Mouse (Mus musculus) ZHBTc4 (cell line): ENCODE measurements around the gene Kdm4b.

ENCODE experiments used
- DNase-seq: peaks from one replicate; pipeline ENCODE4 v3.0.0-alpha.2; 2011; ENCODE audit warnings: low read depth, low spot score

Gene Kdm4b

DNA sequence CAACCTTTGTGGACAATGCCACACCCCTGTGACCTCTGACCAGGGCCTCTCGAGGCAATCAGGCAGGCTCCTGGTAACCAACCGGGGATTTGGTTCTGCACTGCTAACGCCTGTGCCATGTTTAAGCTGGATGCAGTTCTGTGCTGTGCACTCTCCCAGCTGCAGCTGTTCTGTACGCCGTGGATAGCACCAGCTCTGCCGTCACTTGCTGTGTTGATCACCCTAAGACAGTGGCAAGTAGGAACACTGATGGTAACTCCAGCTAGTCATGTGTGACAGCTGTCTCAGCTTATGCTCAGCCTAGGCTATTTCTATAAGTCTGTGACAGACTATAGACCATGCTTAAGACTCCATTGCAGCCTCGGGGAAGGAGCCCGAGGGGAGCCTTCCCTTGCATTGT, 57.1 kb downstream of the Kdm4b start:
- DNase-seq: no peak

DNA sequence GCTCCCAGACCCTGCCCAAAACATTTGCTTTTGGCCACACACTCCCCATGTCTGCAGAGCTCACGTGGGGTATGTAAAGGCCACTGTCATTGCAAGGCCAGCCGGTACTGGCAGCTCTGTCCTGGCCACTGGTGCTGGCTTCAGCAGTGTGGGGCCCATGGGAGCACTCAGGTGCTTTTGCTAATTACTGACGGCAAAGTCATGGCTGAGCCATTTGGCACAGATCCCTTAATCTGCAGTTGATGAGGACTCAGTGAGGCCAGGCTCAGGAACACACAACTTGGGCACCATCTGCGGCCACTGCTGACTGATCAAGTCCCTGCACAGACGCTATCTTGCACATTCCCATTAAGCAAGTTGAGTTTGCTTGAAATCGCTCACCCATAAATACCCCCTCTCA, 59.0 kb downstream of the Kdm4b start:
- no peak for DNase-seq

- no peak for DNase-seq
These were observed 61.8 kb downstream of the Kdm4b start for GRCm38 (mm10) chr17:56387612-56388011.

DNA sequence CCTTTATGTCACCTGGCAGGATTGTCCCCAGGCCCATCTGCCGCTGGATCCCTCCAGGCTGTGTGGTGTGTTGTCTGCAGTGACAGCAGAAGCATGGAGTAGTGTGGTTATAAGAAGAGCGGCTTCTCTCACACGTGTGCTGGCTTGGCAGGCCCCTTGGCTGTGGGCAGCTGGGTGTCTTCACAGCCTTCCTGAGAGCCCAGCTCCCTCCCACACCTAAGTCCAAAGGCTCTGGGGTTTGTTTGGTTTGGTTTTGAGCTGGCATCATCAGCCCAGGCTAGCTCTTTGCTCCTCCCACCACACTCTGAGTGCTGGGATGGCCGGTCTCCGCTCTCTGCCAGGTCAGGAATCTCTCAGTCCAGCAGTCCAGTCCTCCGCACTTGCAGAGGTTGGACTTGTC, 67.4 kb downstream of the Kdm4b start:
- DNase-seq: no peak

DNA sequence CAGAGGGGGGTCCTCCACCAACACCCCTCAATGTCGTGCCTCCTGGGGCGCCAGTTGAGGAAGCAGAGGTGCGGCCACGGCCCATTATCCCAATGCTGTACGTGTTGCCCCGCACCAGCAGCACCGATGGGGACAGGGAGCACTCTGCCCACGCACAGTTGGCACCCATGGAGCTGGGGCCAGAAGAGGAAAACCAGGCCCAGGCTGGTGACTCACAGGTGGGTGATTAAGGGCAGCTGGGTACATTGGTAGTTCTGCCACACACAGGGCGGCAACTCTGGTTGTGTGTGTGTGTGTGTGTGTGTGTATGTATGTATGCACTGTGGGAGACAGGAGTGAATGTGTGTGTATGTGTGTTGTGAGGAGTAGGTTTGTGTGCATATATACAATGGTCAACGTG, 68.0 kb downstream of the Kdm4b start:
- no peak for DNase-seq

DNA sequence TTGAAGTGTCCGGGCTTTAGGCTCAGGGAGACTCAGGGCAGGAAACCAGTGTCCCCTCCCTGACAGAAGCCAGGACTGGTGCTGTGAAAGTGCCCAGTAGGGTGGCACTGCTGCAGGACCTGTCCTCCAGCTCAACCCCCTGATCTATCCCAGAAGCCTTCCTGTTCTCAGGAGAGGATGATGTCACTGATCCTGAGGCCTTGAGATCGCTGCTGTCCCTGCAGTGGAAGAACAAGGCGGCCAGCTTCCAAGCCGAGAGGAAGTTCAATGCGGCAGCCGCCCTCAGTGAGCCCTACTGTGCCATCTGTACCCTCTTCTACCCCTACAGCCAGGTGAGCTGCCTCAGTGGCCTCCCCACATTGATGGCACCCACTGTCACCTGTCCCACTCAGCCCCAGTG, 70.2 kb downstream of the Kdm4b start:
- no peak for DNase-seq

GRCm38 (mm10) chr17:56400221-56400620, 74.4 kb downstream of the Kdm4b start:
- no peak for DNase-seq

DNA sequence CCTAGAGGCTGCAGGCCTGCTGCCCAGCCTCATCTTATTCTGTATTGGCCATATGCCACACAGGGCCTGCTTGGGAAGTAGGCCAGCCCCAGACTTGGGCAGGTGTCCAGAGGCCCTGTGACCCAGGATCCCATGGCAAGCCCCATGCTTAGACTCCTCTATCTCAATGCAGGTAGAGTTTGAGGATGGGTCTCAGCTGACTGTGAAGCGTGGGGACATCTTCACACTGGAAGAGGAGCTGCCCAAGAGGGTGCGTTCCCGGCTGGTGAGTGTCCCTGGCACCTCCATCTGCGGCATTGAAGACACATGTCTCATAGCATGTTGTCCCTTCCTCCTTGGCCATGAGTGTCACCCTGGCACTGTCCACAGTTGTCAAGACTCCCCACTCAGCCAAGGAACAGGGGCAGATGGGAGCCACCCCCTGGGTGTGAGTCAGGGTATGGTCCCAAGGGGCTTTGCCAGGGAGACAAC, 75.2 kb downstream of the Kdm4b start:
- no peak for DNase-seq

GRCm38 (mm10) chr17:56405341-56405740, 79.5 kb downstream of the Kdm4b start:
- DNase-seq: no peak

DNA sequence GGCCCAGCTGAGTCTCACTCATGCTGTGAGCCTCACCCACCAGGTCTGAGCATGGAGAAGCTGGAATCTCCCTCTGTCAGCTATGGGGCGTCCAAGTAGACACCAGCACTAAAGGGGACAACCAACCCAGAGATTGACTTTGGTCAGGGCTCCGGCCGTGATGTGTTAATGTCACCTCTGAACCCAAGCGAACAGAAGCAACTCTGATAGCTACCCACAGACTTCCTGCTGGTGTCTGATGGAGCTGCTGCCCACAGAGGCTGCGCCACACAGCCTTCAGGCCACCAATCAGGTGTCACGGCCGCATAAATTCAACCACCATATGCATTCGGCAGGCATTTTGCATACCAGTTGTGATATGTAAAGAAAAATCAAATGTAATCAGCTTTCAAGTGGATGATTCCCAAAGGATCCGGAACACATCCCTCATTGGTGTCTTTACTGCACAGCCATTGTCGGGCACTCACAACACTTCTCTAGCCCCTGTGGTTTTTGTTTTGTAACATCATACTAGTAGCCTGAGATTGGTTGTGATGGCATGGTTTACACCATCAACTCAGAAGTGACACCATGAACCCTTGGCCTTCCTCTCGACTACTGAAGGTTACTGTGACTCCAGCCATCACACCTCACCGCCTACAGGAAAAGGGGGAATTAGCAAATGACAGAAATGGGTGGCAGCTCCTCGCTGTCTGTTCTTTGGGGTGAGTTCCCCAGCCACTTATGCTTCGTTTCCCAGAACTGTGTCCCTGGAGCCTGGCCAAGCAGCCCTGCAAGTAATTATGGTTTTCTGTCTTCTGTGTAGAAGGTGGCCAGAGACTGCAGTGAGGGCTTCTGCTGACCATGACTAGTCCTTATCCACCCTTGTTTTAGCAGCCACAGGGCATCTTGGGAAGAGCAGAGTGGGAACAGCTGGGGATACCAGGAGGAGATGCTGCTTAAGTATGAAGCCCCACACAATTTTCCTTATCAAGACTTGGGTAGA, 80.3 kb downstream of the Kdm4b start:
- DNase-seq: no peak

DNA sequence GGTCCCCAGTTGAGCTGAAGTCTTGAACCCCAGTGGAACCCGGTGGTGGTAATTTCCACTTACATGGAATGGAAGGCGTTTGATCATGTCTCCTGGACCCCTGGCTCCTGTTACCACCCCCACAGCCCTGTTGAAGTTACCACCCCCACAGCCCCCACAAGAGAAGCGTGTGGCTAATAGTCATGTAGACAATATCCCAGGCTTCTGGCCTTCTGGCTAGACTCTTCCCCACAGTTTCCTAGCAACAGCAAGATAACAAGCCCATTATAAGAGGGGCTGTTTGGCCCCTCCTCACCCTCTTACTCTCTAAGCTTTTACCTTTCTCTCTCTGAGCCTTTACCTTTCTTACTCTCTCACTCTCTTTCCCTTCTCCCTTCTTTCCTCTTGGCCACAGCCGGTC, 81.0 kb downstream of the Kdm4b start:
- no peak for DNase-seq

DNA sequence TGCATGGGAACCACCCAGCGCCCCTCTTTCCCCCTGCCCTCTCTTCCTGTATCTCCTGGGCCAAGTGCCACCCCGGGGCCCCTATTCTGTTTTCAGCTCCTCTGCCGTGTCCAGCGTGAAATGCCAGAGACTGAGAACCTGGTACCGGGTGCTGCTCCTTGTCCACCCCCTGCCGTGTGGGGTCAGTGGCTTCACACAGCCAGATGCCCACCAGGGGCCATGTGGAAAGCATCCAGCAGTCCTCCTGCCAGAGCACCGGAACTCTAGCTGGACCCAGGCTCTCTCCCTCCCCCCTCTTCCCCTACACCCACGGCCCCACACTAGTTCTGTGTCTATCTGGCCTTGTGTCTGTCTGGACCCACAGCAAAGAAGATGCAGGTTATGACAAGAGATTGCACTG, 81.5 kb downstream of the Kdm4b start:
- DNase-seq: no peak

GRCm38 (mm10) chr17:56408965-56409625, 83.2 kb downstream of the Kdm4b start:
- no peak for DNase-seq

GRCm38 (mm10) chr17:56409759-56410158, 83.9 kb downstream of the Kdm4b start:
- no peak for DNase-seq

GRCm38 (mm10) chr17:56411437-56411836, 85.6 kb downstream of the Kdm4b start:
- no peak for DNase-seq

GRCm38 (mm10) chr17:56413113-56413512, 87.3 kb downstream of the Kdm4b start:
- DNase-seq: no peak

DNA sequence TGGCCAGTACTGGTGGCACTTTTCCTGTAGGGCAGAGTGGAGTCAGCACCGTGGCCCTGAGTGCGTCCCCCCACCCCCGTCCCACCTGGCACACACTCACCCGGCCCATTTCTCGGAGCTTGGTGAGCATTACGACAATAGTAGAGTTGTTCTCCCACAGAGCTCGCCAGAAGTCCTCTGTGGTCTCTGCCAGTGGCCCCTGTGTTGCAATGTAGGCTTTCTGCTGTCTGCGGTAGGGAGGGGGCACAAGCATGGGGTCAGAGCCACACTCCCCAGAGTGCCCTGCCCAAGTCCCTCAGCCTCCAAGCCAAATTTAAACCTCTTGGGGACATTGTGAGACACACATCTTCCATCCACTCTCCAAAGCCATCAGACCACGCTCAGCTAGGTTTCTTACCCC, 88.9 kb downstream of the Kdm4b start:
- DNase-seq: no peak

DNA sequence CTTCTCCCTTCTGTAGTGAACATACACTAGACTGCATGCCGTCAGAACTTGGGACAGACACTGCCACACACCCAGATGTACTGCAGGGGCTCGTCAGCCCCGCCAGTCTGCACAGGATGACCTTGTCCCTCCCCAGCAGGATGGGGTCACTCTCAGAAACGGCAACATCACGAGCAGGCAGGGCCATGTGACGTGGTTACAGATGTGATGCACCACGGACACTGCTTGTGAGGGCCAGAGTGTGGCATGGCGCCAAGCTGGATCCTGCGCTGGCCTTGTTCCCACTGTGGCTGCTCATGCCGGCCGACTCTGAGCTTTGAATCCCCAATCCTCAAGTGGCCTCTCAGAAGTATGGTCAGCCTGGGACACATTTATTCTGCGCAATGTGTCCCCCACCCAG, 92.4 kb downstream of the Kdm4b start:
- no peak for DNase-seq

DNA sequence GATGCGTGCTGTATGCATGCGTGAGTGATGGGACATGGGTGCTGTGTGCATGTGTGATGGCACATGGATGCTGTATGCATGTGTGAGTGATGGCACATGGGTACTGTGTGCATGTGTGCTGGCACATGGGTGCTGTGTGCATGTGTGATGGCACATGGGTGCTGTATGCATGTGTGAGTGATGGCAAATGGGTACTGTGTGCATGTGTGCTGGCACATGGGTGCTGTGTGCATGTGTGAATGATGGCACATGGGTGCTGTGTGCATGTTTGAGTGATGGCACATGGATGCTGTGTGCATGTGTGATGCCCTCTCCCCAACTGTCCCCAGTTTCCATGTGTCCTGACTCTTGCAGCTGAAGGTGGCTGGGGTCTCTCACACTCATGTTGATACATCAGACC, 94.2 kb downstream of the Kdm4b start:
- DNase-seq: no peak

DNA sequence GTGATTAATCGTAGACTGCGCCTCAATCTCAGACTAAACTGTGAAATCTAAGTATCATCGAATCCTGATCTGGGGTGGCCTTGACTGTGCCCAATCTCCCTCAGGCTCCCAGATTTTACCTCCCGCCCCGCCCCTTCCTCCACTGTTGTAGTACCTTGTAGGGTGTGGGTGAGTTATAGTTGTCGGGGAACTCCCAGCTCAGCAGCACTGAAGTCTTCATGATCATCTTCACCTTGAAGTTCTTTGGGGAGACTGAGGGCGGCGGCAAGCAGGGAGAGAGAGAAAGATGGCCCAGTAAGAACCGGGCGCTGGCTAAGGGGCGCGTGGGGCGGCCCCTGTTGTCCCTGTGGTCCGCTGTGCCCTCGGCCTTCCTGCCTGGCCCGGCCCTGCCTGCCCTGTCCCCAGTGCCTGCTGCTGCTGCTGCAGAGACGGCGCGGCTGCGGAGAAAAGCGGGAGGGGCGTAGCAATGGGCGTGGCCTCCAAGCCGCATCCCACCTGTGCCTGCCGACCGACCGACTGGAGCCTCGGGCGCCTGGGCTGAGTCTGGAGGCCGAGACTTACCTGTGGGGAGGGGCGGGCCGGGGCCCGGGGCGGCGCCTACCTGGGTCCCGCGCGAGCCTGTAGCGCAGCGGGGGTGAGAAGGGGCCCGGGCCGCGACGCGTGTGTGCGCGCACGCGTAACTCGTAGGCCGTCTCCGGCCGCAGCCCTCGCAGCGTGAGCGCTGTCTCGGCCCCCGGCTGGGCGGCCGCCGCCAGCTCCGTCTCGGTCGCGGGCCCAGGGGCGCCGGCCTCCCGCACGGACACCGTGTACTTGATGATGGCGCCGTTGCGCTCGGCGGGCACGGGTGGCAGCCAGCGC, 99.1 kb downstream of the Kdm4b start:
- DNase-seq: peak; percentile 90

DNA sequence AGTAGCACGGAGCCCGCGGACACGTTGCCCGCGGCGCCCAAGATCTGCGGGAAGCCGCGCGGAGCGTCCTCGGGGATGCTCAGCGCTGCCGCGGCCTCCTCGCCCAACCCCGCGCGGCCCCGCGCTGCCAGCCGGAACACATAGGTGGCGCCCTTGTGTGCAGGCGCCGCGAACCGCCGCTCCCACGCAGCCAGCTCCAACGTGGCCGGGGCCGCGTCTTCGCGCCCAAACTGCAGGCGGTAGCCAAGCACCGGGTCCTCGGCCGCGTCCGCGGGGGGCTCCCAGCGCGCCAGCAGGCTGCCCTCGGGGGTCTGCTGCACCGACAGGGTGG, 99.7 kb downstream of the Kdm4b start:
- peak; percentile 91 for DNase-seq

- DNase-seq: no peak
These were observed 100.1 kb downstream of the Kdm4b start for GRCm38 (mm10) chr17:56425941-56426340.
